ENCODE assay signal across 25 mouse cellular contexts in the genomic region with DNA sequence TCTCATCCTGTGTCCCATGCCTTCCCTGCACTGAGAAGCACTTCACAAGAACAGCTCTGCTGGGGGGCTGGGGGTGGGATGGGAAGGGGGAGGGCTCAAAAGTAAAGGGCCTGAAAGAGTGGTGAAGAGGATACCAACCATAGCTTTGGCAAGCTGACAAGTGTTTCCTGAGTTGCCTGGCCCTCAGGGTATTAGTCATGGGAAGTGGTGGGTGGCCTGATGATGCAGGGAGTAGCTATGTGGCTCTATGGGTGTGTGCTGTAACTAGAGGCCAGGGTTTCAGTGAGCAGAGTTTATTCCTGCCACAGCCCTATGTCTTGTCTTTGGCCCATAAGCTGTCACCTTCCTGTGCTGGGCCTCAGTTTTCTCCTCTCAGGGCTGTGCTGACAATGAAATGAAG.
A peak's percentile ranks its signal among the peaks of the same experiment; 100 is the strongest.
DNase-seq lines count a peak whose midpoint lies in the region; ATAC-seq and TF ChIP-seq lines count a peak whose summit lies in the region.
"Had no signal": no experiment of that assay in that cellular context is flagged by ENCODE, and none has a peak within 500 bp of the region (broad histone marks: within the 10 kb centered on the region; RNA-seq: fewer than 3 reads in every experiment).

No protein-coding gene starts in this region.

- no peaks in the 10 kb centered on the region for H3K9me3 ChIP-seq in limb, embryonic 14.5 days (ENCODE audit: control insufficient read depth, low read length)
- H3K9me3 ChIP-seq in limb, embryonic 10.5 days (replicated peaks): no peaks in the 10 kb centered on the region
- H3K9me3 ChIP-seq in forebrain, embryonic 15.5 days: no peaks in the 10 kb centered on the region
- H3K9me3 ChIP-seq: heart, embryonic 13.5 days; hindbrain, embryonic 13.5 days had no signal

- no peaks in the 10 kb centered on the region for H3K27me3 ChIP-seq in limb, embryonic 14.5 days (ENCODE audit: control insufficient read depth, insufficient read depth, low read length)
- H3K27me3 ChIP-seq in limb, embryonic 10.5 days (ENCODE audit: low read depth, poor library complexity, severe bottlenecking): no peaks in the 10 kb centered on the region
- no peaks in the 10 kb centered on the region for H3K27me3 ChIP-seq in myocyte (ENCODE audit: control insufficient read depth, insufficient read depth, insufficient read length)
- H3K27me3 ChIP-seq in forebrain, embryonic 15.5 days: no peaks in the 10 kb centered on the region
- H3K27me3 ChIP-seq: embryonic facial prominence, embryonic 12.5 days; heart, embryonic 13.5 days had no signal

- H3K4me3 ChIP-seq in limb, embryonic 14.5 days (replicated peaks; ENCODE audit: low read length): no peak overlapping the region
- no peak overlapping the region for H3K4me3 ChIP-seq in limb, embryonic 10.5 days
- H3K4me3 ChIP-seq in myocyte: no peak overlapping the region
- no peak overlapping the region for H3K4me3 ChIP-seq in forebrain, embryonic 15.5 days
- H3K4me3 ChIP-seq: embryonic facial prominence, embryonic 12.5 days; heart, adult 2 months; heart, embryonic 13.5 days; hindbrain, embryonic 13.5 days had no signal

- H3ac ChIP-seq in myocyte (ENCODE audit: control insufficient read depth, insufficient read length): no peak overlapping the region

- H3K79me2 ChIP-seq in myocyte (ENCODE audit: control insufficient read depth, insufficient read depth): no peaks in the 10 kb centered on the region

- no peak overlapping the region for H3K4me2 ChIP-seq in limb, embryonic 14.5 days (replicated peaks; ENCODE audit: low read depth, low read length, severe bottlenecking)
- H3K4me2 ChIP-seq in myocyte (ENCODE audit: low read depth): peak overlapping the region; percentile 33
- no peak overlapping the region for H3K4me2 ChIP-seq in forebrain, embryonic 15.5 days (replicated peaks)
- H3K4me2 ChIP-seq: embryonic facial prominence, embryonic 12.5 days; heart, embryonic 13.5 days; hindbrain, embryonic 13.5 days had no signal

- H3K36me3 ChIP-seq in limb, embryonic 14.5 days (ENCODE audit: control insufficient read depth, insufficient read depth, low read length): no peaks in the 10 kb centered on the region
- H3K36me3 ChIP-seq in limb, embryonic 10.5 days: no peaks in the 10 kb centered on the region
- no peaks in the 10 kb centered on the region for H3K36me3 ChIP-seq in myocyte (ENCODE audit: control insufficient read depth, insufficient read depth)
- no peaks in the 10 kb centered on the region for H3K36me3 ChIP-seq in forebrain, embryonic 15.5 days
- H3K36me3 ChIP-seq: embryonic facial prominence, embryonic 12.5 days; heart, embryonic 13.5 days; hindbrain, embryonic 13.5 days had no signal

- peak; percentile 34 for DNase-seq in limb, embryonic 14.5 days (ENCODE audit: low spot score)
- DNase-seq in limb, embryonic 10.5 days (ENCODE audit: low spot score): no peak
- peak; percentile 3 for DNase-seq in thymus, postnatal 0 days (ENCODE audit: low spot score)
- DNase-seq in thymus, adult 18-20 months: no peak
- DNase-seq in NIH3T3 (ENCODE audit: low read depth): peak; percentile 91
- DNase-seq in urinary bladder, postnatal 4 days (ENCODE audit: low spot score in 2 of 2): no peak
- DNase-seq: cerebellum, adult 11-12 months; cerebellum, postnatal 14 days; gastrocnemius, postnatal 25 days; heart, adult 2 months; heart, postnatal 36 days; kidney, adult 2 months; kidney, postnatal 10 days; left cerebral cortex, postnatal 4 days; spleen, adult 18-20 months; thymus, postnatal 14 days had no signal

- no peak overlapping the region for H3K9ac ChIP-seq in limb, embryonic 14.5 days (ENCODE audit: low read depth, low read length, severe bottlenecking)
- H3K9ac ChIP-seq in forebrain, embryonic 15.5 days (replicated peaks): no peak overlapping the region
- H3K9ac ChIP-seq: embryonic facial prominence, embryonic 12.5 days; heart, embryonic 13.5 days; hindbrain, embryonic 13.5 days had no signal

- no peaks in the 10 kb centered on the region for H3K4me1 ChIP-seq in limb, embryonic 14.5 days (ENCODE audit: control insufficient read depth, insufficient read depth, low read length)
- peaks cover 13% of the 10 kb centered on the region; the same call in 1 of the 2 replicates for H3K4me1 ChIP-seq in limb, embryonic 10.5 days
- H3K4me1 ChIP-seq in forebrain, embryonic 15.5 days: no peaks in the 10 kb centered on the region
- H3K4me1 ChIP-seq: embryonic facial prominence, embryonic 12.5 days; heart, embryonic 13.5 days; hindbrain, embryonic 13.5 days had no signal

- no peak overlapping the region for H3K27ac ChIP-seq in limb, embryonic 14.5 days (replicated peaks; ENCODE audit: low read depth, low read length)
- H3K27ac ChIP-seq in limb, embryonic 10.5 days: no peak overlapping the region
- no peak overlapping the region for H3K27ac ChIP-seq in forebrain, embryonic 15.5 days (replicated peaks)
- H3K27ac ChIP-seq: embryonic facial prominence, embryonic 12.5 days; heart, adult 2 months; heart, embryonic 13.5 days; hindbrain, embryonic 13.5 days; macrophage had no signal

- TF ChIP-seq POLR2A in limb, embryonic 14.5 days (IDR thresholded peaks at IDR 0.05; ENCODE audit: borderline replicate concordance, extremely low read depth, insufficient read depth, insufficient read length): no peak
- no peak for TF ChIP-seq POLR2A in myocyte (IDR thresholded peaks at IDR 0.05; ENCODE audit: insufficient read length, low read depth)

- no peak for ATAC-seq in limb, embryonic 14.5 days (ENCODE audit: low FRiP score, low read depth)
- ATAC-seq in forebrain, embryonic 15.5 days (replicated peaks): no peak
- ATAC-seq: activated CD4-positive, CD25-positive, alpha-beta regulatory T cell, adult 4 months; forebrain, embryonic 16.5 days; midbrain, embryonic 16.5 days had no signal

TF ChIP-seq in myocyte, 11 proteins besides CTCF, POLR2A, EP300 and RAD21:
- TF ChIP-seq TCF3 (IDR thresholded peaks at IDR 0.05; ENCODE audit: insufficient read length, low read depth): no peak
- TF ChIP-seq MYOD1 (IDR thresholded peaks at IDR 0.05; ENCODE audit: control insufficient read depth in 1 of 3, insufficient read length in 2 of 3, low read depth in 2 of 3): peak in 1 of 3 experiments; percentile 17
- TF ChIP-seq REST (IDR thresholded peaks at IDR 0.05; ENCODE audit: insufficient read depth, insufficient read length): no peak
- TF ChIP-seq POLR2AphosphoS2 (IDR thresholded peaks at IDR 0.05; ENCODE audit: insufficient read length, low read depth): no peak
- TF ChIP-seq MAX (IDR thresholded peaks at IDR 0.05; ENCODE audit: low read depth): no peak
- no peak for TF ChIP-seq MYOG (IDR thresholded peaks at IDR 0.05; ENCODE audit: control insufficient read depth in 1 of 3, insufficient read depth in 1 of 3, insufficient read length in 2 of 3, low read depth in 2 of 3)

Comparison
In these comparisons a context has a peak if more than half of its experiments do, and no peak if none do; other contexts are left out.
1. DNase-seq: peak in limb, embryonic 14.5 days (single experiment), thymus, postnatal 0 days (single experiment) and NIH3T3 (single experiment); none in limb, embryonic 10.5 days (single experiment), thymus, adult 18-20 months (0 of 2) and urinary bladder, postnatal 4 days (0 of 2).